Mouse (Mus musculus): ENCODE measurements around the gene Bag5.
"Not testable (repeated sequence)": the region's sequence is repeated elsewhere in the genome, so short reads cannot be mapped to it uniquely, and the experiment has no call there.

The Bag5 gene

DNA sequence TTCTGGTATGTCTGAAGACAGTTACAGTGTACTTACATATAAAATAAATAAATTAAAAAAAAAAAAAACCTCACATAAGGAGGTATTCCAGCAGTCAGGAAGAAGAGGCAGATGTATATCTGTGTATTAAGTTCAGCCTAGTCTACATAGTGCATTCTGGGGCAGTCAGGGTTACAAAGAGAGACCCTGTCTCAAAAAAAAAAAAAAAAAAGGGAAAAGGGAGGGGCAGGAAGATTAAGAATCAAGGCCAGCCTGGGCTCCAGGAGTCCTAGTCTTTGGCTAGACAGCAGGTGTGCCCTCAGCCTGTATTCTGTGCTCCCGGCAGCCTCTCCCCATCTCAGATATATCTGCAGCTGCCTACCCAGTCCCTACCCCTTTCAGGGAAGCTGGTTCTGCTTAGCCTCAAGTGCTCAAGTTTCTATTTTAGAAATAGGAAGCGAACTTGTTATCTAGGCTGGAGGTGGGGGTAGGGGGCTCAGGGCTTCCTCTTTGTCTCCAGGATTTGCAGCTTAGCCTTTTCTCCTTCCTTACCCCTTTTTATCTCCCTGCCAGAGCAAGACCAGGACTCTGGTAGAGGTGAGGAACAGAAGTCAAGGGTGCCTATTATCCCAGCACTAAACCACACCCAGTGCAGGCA is 38.1 kb downstream of the Bag5 start:
- DNase-seq (ENCODE audit: low spot score), result peak; percentile 3

DNA sequence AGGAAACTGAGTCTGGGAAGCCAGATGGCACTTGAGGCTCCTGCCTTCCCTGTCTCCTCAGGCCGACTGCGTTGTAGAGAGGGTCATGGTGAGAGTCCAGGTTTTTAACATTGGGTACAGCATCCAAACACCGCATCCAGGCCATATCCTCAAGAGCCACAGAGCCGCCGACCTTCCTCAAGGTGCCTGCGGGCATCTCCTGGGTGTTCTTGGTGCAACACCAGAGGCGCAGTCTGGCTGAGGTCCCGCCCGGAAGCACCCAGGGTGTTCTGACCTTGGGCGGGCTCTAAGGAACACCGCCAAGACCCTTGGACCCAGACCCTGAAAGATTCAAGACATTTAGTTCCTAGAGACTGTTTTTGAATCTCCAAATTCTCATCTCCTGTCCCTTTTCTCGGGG is 40.5 kb downstream of the Bag5 start:
- DNase-seq (ENCODE audit: low spot score), result no peak

DNA sequence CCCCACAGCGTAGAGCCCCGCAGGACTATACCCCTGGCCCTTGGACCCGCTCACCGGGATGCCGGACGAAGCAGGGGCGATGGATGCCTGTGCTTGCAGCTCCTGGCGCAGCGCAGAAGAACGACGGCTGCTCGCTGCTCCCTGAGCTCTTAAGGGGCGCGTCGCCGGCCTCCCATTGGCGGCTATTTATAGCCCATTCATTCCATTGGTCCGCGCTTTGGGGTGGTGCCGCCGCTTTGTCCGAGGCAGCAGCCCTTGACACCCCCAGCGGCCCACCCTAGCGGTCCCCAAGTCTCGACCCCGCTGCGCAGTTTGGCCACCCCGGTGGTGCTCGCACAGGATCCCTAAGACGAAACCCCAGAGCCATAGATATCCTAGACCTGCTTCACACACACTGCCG is 40.9 kb downstream of the Bag5 start, which contains the start of gene Ckb:
TSS of gene Ckb (minus strand) at position 163 of the 400 bp plus-strand sequence.
- peak; percentile 92 for DNase-seq (ENCODE audit: low spot score)

DNA sequence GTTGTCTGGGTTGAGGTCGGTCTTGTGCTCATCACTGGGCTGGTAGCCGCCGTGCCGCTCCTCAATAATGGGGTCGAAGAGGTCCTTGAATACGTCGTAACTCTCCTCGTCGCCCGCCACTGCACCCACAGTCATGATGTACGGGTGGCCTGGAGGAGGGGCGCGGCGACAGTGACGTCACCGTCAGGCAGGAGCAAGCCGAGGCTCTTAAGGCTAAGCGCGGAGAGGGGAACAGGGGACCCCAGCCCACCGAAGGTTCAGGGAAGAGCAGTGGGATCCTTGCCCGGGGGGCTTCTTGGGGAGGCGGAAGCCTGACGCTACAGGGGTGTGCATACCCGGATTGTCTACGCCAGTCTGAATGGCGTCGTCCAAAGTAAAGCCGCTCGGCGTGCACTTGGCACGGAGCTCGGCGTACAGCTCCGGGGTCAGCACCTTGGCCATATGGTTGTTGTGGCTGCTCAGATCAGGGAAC is 41.6 kb downstream of the Bag5 start:
- DNase-seq (ENCODE audit: low spot score), result peak; percentile 79

DNA sequence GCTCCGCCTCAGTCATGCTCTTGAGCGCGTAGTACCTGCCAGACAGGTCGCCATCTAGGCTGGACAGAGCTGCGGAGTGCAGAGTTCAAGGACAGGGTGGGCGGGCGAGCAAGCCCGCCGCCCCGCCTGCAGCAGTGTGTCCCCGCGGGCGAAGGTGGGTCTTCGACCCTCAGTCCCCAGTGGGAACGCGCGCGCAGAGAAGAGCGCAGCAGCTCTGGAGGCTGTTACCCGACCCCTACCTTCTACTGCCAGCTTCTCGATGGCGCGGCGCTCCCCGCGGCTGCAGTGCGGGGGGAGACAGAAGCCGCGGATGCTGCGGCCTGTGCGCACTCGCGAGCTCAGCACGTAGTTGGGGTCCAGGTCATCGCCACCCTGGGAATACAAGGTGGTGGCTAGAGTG is 42.1 kb downstream of the Bag5 start:
- DNase-seq (ENCODE audit: low spot score), result no peak

DNA sequence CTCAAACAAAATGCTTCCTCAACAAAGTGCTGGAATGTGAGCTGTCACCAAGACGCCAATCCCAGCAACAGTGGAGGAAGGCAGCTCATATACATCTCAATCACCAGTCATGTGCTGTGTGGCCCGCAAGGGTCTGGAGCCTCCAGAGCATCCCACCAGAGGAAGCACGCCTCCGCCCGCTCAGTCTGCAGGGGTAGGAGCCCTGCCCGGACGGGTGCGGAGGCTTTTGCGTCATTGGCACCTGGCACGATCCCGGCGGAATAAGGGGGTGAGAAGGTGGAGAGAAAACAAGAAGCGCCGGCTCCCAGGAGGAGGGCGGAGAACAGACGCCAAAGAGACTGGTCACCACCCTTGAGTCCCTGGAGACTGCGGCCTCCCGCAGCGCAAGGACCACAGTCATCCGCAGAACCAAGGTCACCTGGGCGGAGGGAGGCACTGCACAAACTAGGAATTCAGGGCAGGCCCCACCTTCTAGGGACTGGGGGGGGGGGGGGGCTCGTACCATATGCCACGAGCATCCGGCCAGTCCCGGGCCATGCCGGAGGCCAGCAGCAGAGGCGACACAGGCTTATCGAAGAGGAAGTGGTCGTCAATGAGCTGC is 42.6 kb downstream of the Bag5 start:
- no peak for DNase-seq (ENCODE audit: low spot score)

DNA sequence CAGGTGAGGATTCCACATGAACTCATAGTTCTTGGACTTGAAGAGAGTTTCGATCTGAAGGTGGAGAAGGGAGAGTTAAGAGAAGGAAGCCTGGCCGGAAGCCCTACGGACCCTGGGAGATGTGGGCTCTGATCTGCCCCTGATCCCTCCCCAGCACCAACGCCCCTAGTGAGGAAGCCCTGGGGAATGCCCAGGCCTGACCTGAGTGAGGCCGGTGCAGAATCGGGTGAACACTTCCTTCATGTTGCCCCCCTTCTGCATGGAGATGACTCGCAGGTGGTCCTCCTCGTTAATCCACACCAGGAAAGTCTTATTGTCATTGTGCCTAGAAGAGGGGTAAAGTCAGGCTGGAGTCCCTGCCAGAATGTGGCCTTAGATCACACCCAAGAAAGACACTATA is 43.1 kb downstream of the Bag5 start:
- DNase-seq (ENCODE audit: low spot score), result no peak

DNA sequence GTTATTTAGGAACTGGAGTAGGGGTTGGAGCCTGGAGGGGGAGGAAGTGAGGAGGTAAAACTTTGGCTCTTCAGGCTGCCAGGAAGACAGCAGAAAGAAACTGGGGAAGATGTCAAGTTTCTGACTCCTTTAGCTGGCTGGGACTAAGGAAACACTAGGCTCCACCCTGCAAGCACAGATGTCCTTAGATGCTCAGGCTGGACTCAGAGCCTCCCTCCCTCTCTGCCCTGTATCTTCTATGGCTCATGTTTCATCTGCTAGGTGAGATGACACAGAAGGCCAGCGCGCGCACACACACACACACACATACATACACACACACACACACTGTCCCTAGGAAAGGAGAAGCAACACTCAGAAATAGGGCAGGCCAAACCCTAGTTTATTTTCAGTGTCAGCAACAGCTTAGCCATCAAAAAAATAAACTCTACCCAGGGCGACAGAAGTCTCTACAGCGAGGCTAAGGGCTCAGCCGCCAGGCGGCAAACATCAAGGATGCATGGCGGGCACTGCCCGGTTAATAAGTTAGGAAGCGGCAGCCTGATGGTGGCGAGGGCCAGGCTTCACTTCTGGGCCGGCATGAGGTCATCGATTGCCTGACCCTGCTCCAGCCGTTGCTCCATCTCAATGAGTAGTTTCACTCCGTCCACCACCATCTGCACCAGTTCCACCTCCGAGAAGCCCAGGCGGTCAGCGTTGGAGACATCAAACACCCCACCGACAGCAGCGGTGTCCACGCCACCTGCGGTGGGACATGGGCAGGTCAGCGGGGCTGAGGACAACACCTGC is 43.9 kb downstream of the Bag5 start:
- no peak for DNase-seq (ENCODE audit: low spot score)

DNA sequence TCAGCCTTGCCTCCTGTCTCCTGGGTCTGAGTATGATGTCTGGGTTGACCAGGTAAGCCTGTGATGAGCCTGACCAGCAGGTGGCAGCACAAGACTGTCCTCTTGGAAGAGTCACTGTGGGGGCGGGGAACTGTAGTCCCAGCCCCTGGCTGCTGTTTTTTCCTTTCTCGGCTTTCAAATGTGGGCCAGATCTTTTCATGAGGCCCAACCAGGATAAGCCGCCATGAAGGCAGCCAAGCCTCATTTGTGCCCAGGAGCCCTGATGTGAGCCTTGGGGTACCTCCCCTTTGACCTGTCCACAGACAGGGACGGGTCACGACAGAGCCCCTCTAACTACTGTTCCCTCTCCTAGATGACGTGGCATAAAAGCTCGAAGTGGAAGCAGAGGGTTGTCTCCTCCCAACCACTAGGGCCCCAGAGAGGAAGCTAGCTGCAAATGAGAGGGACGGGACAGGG is 44.6 kb downstream of the Bag5 start:
- peak; percentile 97 for DNase-seq (ENCODE audit: low spot score)

DNA sequence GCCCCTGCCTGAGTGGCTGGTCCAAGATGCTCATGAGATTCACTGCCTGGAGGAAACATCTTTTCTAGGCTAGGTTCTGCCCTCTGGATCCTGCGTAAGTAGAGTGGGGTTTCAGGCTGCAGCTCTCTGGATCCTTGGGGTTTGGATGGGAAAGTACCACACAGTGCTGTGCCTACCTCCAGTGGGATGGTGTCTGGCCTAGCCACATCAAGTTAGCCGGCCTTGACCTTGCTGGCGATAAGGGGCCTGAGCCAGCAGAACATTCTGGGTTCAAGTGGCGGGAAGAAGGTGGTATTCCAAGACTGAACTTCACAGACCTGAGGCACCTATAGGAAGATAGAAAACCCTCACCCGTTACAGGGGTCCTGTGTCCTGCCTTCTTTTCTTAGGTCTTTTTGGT is 45.6 kb downstream of the Bag5 start:
- DNase-seq (ENCODE audit: low spot score), result no peak

DNA sequence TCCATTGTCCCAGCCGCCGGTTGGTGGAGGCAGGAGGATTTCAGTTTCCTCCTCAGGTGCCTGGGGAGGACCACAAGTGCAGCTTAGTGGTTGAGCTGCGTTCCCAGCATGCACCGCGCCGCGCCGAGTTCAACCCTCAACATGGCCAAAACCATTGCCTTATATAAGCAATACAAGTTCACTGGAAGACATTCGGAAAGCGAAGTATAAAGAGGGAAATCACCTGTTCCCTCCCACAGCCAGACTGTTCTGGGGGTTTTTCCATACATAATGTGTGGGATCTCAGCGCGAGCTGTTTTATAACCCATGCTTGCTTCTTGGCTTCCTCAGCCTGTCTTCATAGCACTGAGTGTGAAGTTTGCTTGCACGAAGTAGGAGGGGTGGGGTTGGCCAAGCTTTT is 46.7 kb downstream of the Bag5 start:
- DNase-seq (ENCODE audit: low spot score), result no peak

DNA sequence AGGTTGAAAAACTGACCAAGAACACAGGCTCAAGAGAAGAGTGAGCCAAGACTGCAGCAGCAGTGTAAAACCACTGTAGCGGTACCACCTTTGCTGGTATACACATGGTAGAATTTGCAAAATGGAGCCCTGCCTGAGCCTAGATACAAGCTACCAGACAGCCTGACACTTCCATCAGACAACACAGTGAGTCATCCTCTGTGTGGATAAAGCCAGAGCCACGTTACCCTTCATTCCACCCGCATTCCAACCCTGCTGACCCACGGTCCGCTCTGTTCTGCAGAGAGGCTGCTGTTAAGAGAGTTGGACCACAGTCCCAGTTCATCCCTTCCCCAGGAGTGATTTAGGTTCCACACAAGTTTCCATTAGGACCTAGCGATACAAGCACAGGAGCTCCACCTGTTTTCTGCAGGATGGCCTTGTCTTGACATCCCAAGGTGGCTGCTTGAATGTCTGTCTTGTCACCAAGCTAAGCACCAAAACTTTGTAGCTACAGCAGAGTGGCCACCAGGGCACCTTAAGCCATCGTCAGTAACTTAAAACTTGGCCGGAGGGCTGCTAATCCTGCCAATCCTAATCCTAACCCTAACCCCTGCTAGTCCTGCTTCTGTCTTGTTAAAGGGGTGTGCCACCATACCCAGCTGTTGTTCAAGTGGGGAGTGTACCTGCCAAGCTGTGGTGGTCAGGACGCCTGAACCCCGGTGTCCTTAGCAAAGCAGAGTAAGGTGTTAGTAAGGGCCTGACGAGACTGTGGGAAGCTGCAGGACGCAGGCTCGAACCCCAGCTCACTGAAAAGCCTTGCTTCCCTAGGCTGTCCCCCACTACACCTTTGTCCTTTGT is 47.8 kb downstream of the Bag5 start:
- no peak for DNase-seq (ENCODE audit: low spot score)

DNA sequence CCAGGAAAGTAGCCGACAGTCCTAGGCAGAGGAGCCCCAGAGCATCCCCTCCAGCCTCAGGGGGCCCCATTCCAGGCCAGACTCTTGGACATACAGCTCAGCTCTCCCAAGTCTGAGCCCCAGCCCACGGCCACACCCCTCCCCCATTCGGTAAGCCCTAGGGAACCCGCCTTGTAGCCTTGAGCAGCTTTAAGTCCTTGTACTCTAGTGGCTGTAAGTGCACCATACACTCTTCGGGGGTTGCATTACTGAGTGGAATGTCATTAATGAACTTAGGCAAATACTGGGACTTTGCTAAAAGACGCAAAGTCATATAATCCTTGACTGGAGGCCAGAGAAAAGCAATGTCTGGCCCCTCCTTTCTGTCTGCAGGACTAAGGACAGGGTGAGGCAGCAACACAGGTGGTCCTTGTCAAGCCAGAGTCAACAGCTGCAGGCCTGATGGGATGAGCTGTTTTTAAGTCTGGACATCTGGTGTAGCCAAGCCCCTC is 48.9 kb downstream of the Bag5 start:
- DNase-seq (ENCODE audit: low spot score), result no peak

DNA sequence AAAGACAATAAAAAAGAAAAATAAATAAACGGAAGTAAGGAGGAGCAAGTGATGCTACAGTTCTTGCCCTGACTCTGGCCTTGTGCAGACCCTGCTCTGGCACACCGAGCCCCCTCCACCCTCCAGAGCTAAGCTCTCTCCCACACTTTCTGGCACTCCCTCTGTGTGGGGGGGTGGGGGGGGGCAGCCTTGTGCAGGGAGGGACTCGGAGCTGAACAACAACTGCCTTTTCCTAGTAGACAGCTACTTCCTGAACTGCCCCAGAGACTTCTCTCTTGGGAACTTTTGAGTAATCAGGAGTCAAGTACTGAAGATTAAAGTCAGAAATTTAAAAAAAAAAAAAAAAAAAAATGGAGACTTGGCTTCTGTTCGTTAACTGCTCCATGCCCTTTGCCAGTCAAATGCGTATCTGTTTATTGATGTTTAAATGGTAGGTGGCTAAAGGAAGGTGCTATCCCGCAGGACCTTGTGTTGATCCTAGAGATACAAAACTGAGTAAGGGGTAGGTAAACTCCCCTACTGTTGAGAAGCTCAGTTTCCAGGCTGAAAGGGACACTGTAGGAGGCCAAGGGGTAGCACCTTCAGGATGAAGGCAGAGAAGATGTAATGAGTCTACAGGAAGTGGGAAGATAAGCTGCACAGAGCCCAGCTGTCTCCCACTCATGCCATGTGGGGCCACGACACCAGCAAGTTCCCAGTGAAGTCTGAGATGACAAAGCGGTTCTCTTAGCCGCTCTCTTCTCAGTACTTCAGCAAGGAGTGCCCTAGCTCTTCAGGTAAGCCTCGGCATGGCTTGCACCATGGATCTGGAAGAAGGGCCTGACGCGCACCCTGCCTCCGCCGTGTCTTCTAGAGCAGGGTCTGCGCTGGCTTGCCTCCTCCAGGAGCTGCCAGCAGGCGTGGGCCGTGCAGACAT is 49.6 kb downstream of the Bag5 start:
- no peak for DNase-seq (ENCODE audit: low spot score)

DNA sequence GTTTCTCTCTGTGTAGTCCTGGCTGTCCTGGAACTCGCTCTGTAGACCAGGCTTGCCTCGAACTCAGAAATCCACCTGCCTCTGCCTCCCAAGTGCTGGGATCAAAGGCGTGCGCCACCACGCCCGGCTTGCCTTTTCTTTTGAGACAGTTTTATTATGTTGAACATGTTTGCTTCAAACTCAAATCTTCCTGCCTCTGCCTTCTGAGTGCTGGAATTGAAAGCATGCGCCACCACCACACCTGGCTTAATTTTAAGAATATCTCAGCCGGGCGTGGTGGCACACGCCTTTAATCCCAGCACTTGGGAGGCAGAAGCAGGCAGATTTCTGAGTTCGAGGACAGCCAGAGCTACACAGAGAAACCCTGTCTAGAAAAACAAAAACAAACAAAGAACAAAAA is 51.5 kb downstream of the Bag5 start:
- not testable (repeated sequence) for DNase-seq (ENCODE audit: low spot score)

DNA sequence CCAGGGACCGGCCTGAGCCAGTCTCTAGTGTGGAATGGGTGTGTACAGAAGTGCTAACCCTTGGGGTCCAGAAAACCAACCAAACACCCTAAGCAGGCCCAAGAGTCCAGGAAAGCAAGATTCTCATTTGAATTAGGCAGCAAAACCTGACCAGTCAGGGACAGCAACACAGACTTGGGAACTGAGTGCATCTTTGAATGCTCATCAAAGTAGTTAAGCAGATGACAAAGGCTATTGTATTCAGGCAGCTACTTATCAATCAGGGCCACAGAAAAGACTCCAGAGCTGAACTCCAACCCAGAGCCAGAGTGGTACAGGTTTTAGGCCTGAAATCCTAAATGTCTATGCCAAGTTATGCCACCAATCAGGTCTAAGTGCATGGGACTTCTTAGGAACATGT is 52.4 kb downstream of the Bag5 start:
- DNase-seq (ENCODE audit: low spot score), result no peak
